Mouse (Mus musculus): ENCODE data around the gene Parp9.
"Not testable (repeated sequence)": the region's sequence is repeated elsewhere in the genome, so short reads cannot be mapped to it uniquely, and the experiment has no call there.

Parp9 gene

DNA sequence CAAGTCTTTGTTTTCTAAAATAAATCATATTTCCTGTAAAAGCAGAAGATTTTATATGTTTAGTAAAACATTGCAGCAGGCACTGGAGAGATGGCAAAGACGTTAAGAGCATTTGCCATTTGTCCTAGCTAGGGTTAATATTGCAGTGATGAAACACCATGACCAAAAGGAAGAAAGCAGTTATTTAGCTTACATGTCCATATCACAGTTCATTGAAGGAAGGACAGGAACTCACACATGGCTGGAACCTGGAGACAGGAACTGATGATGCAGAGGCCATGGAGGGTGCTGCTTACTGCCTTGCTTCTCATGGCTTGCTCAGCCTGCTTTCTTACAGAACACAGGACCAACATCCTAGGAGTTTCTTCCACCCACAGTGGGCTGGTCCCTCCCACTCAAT lies 54.1 kb downstream of the Parp9 start:
- no peak for DNase-seq (ENCODE audit: extremely low read depth, low read depth)

DNA sequence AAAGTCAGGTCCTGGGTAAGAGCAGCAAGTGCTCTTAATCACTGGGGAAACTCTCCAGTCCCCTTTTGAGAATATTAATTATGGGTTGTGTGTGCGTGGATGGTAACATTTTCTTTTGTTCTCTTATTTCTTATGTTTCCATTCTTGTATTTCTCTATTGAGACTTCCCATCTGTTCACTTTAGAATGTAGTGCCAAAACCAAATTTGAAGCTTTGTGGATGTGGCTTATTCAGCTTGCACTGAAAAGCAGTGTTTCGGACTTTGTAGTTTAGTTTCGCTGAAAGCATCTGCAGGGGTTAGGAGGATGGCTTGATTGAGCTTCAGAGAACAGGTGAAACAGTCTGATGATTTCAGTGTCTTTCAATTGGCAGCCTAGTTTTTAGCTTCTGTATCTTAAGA lies 55.0 kb downstream of the Parp9 start:
- DNase-seq (ENCODE audit: extremely low read depth, low read depth): no peak

DNA sequence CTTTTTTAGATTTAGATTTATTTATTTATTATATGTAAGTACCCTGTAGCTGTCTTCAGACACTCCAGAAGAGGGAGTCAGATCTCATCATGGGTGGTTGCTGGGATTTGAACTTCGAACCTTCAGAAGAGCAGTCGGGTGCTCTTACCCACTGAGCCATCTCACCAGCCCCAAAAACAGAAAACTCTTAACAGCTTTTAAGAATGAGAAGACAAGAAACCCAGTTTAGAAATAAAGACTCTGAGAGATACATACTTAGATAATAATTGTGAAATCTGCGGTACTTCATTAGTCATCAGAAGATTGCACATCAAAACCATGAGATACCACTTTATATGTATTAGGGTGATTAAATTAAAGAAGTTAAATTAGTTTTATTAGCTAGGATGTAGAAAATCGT lies 60.6 kb downstream of the Parp9 start:
- not testable (repeated sequence) for DNase-seq (ENCODE audit: extremely low read depth, low read depth)

DNA sequence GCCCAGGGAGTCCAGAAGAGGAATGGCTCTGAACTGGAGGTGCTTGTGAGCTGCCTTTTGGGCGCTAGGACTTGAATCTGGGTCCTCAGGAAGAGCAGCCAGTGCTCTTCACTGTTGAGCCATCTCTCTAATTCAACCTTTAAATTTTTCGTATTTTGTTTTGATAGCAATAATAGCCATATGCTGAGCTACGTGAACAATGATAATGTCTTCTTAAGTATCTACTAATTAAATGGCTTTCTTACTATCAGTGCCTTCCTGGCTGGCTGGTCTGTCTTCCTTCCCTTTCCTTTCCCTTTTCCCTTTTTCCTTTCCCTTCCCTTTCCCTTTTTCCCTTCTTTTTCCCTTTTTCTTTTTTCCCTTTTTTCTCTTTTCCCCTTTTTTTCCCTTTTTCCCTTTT lies 70.1 kb downstream of the Parp9 start:
- DNase-seq (ENCODE audit: extremely low read depth, low read depth): no peak

DNA sequence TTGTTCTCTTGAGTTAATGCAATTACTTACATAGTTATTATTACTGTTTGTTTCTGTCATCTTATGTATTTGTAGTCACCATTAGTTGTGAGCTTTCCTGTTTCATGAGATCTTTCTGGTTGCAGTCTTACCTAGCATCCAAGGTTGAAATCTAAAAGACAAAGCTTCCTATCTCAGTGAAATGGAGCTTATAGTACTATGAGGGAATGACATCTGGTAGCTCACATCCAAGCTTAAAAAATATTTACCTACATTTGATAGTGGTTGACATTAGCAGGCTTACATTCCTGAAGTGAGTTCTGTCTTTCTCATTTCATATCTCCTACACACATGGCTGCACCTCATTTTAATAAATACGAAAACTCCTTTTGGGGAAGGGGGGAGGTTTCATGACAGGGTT lies 78.1 kb downstream of the Parp9 start:
- DNase-seq (ENCODE audit: extremely low read depth, low read depth): no peak
